Mouse (Mus musculus): ENCODE data around the gene Dock4. TPM values are rescaled to one million over a fixed set of nuclear protein-coding genes. Genes with fewer than 3 reads are reported as not detected.

Dock4 gene
- polyA plus RNA-seq, 1 experiment from 2014 or later = 42.0 TPM

DNA sequence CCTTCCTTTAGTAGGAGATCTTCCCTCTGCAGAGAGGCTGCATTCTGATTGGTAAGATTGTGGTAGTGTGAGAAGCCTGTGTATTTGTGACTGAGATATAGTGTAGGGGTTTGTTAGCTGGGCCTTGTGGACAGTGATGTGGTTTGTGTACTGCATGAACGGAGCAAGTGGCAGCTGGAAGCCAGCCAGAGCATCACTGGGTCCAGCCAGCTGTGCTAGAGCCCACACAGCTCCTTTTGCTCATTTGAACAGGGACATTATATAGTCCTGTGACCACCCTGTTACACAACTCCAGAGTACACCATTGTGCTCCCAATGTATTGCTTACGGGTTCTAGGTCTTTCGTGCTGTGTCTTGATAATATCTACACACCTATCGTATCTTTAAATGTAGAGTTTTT, 22.5 kb downstream of the Dock4 start:
- peak; percentile 15; the same call in 1 of the 2 replicates for ATAC-seq (replicated peaks)
- Histone ChIP-seq H3K4me2 (no peak overlapping the region), H3K4me3 (no peak overlapping the region), H3K36me3 (replicated peaks) (no peaks in the 10 kb centered on the region), H3K4me1 (peaks cover 17% of the 10 kb centered on the region), H3K27me3 (replicated peaks) (no peaks in the 10 kb centered on the region), H3K27ac (no peak overlapping the region), H3K9me3 (no peaks in the 10 kb centered on the region), H3K9ac (no peak overlapping the region)
- WGBS = 89% methylated on average over 4 of the region's 4 CpGs

DNA sequence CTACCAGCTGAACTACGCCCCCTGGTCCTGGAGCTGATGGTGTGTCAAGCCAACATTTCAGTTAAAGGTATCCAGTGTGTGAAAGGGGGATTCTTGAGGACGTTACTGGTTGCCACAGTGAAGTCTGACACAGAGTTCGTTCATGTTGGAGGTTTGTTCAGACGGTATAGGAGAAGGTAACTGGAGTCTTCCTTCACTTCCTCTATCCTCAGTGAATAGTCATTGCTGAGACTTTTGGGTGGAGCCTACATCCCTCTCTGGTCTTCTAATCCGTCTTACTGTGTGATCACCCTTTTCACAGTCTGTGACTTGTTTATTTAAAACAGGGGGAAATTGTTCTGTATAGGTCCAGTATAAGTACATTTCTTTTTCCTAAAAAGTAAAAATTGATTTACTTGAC, 23.3 kb downstream of the Dock4 start:
- ATAC-seq (replicated peaks) = no peak
- Histone ChIP-seq H3K9me3 (no peaks in the 10 kb centered on the region), H3K36me3 (replicated peaks) (no peaks in the 10 kb centered on the region), H3K27me3 (replicated peaks) (no peaks in the 10 kb centered on the region), H3K4me2 (no peak overlapping the region), H3K4me1 (peaks cover 17% of the 10 kb centered on the region), H3K9ac (no peak overlapping the region), H3K27ac (no peak overlapping the region), H3K4me3 (no peak overlapping the region)
- WGBS = 77% methylated on average over 5 of the region's 5 CpGs

DNA sequence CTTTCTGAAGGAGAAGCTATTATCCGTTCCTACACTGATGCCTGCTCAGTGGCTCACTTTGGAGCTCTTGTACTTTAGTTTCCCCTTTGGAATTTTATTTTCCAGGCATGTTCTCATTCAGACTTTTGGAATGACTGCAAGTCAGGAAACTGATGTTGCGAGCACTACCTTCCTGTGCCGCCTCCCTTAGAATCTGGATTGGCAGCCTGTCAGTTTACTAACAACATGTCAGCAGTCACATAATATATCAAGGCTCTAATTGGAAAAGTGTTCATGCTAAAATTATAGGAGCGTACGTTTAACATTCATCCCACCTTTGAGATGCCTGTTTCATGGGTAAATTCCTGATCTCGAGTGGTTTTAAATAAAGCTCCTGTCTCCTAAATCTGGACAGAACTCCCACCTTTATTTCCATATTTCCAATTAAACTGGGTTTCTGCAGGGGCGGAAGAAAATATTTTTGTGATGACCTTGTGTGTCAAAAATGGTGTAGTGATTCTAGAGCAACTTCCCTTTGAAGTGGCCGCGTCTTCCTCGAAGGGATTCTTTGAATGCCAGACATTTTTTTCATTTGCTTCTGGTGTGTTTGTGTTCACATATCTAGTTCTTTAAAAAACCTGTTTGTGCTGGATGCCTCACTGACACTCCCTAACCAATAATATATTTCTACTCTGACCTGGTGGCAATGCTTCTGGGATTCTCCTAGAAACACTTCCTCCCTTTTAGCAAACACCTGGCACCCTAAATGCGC, 26.1 kb downstream of the Dock4 start:
- H3K27ac ChIP-seq = no peak overlapping the region
- no peak overlapping the region for H3K9ac ChIP-seq
- peaks cover 19% of the 10 kb centered on the region for H3K4me1 ChIP-seq
- no peaks in the 10 kb centered on the region for H3K27me3 ChIP-seq (replicated peaks)
- H3K4me3 ChIP-seq = no peak overlapping the region
- H3K9me3 ChIP-seq = no peaks in the 10 kb centered on the region
- H3K4me2 ChIP-seq = peak overlapping the region; percentile 4; the same call in 1 of the 2 replicates
- WGBS = 72% methylated on average over 11 of the region's 11 CpGs
- H3K36me3 ChIP-seq (replicated peaks) = no peaks in the 10 kb centered on the region
- ATAC-seq (replicated peaks) = no peak

DNA sequence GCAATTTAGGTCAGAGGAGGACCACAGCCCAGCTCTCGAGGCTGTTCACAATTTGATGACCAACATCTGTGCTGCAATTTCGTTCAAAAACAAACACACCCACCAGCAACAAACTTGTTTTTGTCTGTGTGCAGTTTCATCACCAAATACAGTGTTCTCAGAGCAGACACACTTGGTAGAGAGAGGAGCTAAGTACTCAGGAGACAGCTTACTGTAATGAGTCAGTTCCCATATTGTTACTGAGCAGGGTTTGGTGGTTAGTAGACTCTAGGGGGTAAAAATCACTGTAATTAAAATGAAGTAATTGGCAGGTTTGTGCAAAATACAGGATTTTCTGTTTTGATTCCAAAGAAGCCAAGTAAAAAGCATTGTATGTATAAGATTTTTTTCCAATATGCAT, 28.0 kb downstream of the Dock4 start:
- Histone ChIP-seq H3K4me3 (no peak overlapping the region), H3K27me3 (replicated peaks) (no peaks in the 10 kb centered on the region), H3K36me3 (replicated peaks) (no peaks in the 10 kb centered on the region), H3K9me3 (no peaks in the 10 kb centered on the region), H3K4me2 (no peak overlapping the region), H3K27ac (no peak overlapping the region), H3K9ac (no peak overlapping the region), H3K4me1 (peaks cover 31% of the 10 kb centered on the region)
- 76% methylated on average over 2 of the region's 2 CpGs for WGBS
- ATAC-seq (replicated peaks) = no peak

DNA sequence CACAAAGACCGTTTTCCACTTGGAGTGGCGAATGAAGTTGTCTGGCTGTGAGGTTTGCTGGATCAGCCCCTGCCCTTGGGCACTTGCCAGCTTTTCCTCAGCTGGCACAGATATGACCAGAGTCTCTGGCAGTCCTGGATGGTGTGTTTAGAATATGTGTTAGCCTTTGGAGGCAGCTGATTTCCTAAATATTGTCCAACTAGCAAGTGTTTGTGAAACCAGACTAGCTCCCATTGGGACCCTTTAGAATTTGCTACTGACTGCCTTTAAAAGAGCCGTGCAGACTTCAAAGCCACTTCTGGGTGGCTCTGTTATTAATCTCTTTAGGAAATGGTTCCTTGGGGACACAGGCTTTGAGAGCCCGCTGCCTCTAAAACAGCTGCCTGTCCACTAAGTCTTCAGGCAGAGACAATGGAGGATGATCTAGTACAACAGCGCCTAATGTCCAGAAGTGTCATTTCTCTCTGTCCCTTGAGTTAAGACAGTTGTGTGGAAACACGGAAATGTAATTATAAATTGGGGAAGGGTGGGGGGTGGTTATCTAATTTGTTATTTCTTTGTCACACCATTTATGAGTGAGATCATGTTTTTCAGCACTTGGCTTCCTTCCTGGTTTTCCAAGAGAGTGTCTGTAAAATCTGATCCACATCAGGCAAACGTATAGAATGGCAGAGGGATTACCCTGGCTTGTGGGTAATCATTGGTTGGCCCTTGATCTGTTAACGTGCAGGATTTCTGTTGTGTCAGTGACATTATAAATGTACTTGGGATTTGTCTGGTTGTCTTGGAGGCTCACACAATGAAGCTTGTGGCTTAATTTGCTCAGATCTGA, 32.1 kb downstream of the Dock4 start:
- Histone ChIP-seq H3K27ac (peak overlapping the region; percentile 5; the same call in 1 of the 2 replicates), H3K4me2 (no peak overlapping the region), H3K4me1 (peaks cover 22% of the 10 kb centered on the region), H3K9me3 (no peaks in the 10 kb centered on the region), H3K9ac (no peak overlapping the region), H3K27me3 (replicated peaks) (no peaks in the 10 kb centered on the region), H3K36me3 (replicated peaks) (no peaks in the 10 kb centered on the region), H3K4me3 (no peak overlapping the region)
- peak; percentile 53; the same call in 1 of the 2 replicates for ATAC-seq (replicated peaks)
- 14% methylated on average over 8 of the region's 8 CpGs for WGBS

DNA sequence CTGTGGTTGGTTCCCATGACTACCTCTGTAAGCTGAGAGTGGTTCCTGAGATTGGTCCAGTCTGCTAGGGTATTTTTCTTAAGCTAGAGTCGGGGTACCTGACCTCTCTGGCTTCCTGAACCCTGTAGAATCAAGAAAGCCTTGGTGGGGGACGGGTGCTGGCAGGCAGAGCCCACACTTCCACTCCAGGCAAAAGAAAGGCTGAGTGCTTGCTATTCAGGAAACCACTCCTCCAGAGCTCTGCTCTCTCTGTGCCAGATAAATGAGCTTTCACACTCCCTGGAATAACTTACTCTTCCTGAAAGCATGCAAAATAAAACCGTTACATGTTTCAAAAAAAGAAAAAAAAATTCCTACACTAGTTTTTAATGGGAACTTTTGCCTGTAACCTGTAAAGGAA, 38.5 kb downstream of the Dock4 start:
- Histone ChIP-seq H3K4me1 (peaks cover 28% of the 10 kb centered on the region), H3K27me3 (replicated peaks) (no peaks in the 10 kb centered on the region), H3K36me3 (replicated peaks) (no peaks in the 10 kb centered on the region), H3K27ac (no peak overlapping the region), H3K4me2 (no peak overlapping the region), H3K9ac (no peak overlapping the region), H3K9me3 (no peaks in the 10 kb centered on the region), H3K4me3 (no peak overlapping the region)
- peak; percentile 46; the same call in 1 of the 2 replicates for ATAC-seq (replicated peaks)
- 11% methylated on average over 3 of the region's 3 CpGs for WGBS

DNA sequence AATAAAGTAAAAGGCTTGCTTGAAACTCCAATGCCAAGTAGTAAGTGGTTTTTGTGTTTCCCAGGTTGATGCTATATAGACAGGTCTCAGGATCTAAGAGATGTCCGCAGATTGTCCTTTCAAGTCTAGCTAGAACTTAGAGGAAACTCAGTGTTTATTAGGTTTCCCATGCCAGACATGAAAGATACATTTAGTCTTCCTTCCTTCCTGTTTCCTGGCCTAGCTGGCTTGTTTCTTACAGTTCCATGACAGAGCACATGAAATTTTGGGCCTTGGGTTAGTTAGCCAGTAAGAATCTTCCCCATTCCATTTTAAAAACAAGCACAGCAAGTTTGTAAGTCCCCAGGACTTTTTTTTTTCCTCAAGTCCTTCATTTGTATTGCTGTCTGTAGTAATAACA, 39.5 kb downstream of the Dock4 start:
- H3K27ac ChIP-seq = no peak overlapping the region
- H3K4me3 ChIP-seq = no peak overlapping the region
- 91% methylated on average over 1 of the region's 1 CpGs for WGBS
- H3K4me2 ChIP-seq = no peak overlapping the region
- no peak for ATAC-seq (replicated peaks)
- H3K9ac ChIP-seq = no peak overlapping the region
- peaks cover 28% of the 10 kb centered on the region for H3K4me1 ChIP-seq
- no peaks in the 10 kb centered on the region for H3K9me3 ChIP-seq
- no peaks in the 10 kb centered on the region for H3K27me3 ChIP-seq (replicated peaks)
- no peaks in the 10 kb centered on the region for H3K36me3 ChIP-seq (replicated peaks)

DNA sequence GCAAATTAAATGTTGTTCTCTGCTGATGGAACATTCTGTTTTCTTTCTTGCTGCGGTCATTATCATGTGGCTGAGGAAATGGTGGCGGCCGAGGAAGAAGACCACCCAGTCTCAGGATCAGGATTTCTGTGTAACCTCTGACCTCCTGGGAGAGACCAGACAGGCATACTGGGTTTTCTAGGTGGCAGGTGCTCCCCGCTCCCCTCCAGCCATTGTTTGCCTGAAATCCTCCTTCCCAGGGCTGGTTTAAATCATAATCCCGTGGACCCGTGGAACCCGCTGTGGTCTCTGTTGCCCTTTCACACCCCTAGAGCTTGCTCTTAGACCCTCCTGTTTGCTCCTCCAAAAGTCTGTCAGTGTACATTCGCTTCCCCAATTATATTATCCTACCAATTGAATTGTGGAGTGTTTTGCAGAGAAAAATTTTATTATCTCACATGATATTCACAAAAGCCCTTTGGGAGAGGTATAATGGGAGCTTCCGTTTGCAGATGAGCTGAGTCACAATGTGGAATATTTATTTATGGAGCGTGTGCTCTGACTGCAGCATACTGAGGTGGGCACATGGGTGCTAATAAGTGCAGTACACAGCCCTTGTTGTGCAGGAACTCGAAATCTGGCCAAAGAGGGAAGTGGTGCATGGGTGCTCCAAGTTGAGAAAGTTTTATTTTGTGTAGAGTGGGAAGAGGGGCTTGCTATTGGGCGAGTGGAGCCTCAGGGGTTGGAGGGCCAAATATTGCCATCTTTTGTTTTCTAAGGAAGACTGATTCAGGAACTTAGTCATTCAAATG, 40.5 kb downstream of the Dock4 start:
- no peak overlapping the region for H3K27ac ChIP-seq
- peaks cover 35% of the 10 kb centered on the region for H3K4me1 ChIP-seq
- no peaks in the 10 kb centered on the region for H3K27me3 ChIP-seq (replicated peaks)
- H3K9ac ChIP-seq = no peak overlapping the region
- H3K4me3 ChIP-seq = no peak overlapping the region
- H3K36me3 ChIP-seq (replicated peaks) = no peaks in the 10 kb centered on the region
- H3K9me3 ChIP-seq = no peaks in the 10 kb centered on the region
- no peak overlapping the region for H3K4me2 ChIP-seq
- WGBS = 37% methylated on average over 12 of the region's 12 CpGs
- no peak for ATAC-seq (replicated peaks)

DNA sequence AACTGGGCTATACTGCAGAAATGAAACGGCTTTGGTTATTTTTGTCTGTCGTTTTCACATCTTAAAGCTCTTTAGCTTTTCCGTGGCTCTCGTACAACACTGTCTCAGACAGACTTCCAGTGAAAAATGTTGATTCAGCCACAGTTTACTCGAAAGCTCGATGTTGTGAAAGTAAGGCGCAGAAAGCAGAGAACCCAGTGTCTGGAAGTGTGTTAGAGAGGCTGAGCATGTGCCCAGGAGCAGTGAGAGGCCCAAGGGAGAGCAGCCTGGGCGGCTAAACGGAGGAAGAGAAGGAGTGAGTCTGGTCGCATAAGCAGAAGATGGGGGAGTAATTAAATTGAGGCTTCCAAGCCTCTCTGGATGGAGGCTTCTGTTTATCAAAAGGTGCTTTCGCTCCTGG, 50.6 kb downstream of the Dock4 start:
- no peak overlapping the region for H3K4me3 ChIP-seq
- no peak overlapping the region for H3K9ac ChIP-seq
- H3K4me2 ChIP-seq = no peak overlapping the region
- 76% methylated on average over 11 of the region's 11 CpGs for WGBS
- H3K9me3 ChIP-seq = no peaks in the 10 kb centered on the region
- no peak for ATAC-seq (replicated peaks)
- H3K27me3 ChIP-seq (replicated peaks) = no peaks in the 10 kb centered on the region
- peaks cover 21% of the 10 kb centered on the region for H3K4me1 ChIP-seq
- H3K36me3 ChIP-seq (replicated peaks) = no peaks in the 10 kb centered on the region
- H3K27ac ChIP-seq = no peak overlapping the region

DNA sequence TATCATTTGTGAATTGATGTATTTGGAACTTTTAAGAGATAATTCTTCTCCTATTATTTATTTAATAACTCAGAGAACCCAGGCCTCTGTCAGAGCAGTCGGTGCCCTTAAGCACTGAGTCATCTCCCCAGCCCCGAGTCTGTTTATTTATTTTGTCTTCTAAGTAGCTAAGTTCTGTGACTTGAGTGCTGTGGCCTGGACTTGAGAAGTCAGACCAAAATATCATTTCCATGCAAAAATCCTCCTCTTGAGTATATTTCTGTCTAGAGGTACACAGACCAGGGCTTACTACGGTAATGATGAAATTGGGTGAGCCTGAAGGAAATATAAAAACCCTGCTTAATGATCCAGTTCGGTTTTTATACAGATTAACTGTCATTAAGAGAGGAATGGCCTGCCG, 52.1 kb downstream of the Dock4 start:
- peaks cover 21% of the 10 kb centered on the region for H3K4me1 ChIP-seq
- WGBS = 69% methylated on average over 5 of the region's 5 CpGs
- no peaks in the 10 kb centered on the region for H3K9me3 ChIP-seq
- H3K27ac ChIP-seq = no peak overlapping the region
- no peak overlapping the region for H3K4me2 ChIP-seq
- ATAC-seq (replicated peaks) = no peak
- no peaks in the 10 kb centered on the region for H3K27me3 ChIP-seq (replicated peaks)
- no peaks in the 10 kb centered on the region for H3K36me3 ChIP-seq (replicated peaks)
- no peak overlapping the region for H3K4me3 ChIP-seq
- no peak overlapping the region for H3K9ac ChIP-seq

DNA sequence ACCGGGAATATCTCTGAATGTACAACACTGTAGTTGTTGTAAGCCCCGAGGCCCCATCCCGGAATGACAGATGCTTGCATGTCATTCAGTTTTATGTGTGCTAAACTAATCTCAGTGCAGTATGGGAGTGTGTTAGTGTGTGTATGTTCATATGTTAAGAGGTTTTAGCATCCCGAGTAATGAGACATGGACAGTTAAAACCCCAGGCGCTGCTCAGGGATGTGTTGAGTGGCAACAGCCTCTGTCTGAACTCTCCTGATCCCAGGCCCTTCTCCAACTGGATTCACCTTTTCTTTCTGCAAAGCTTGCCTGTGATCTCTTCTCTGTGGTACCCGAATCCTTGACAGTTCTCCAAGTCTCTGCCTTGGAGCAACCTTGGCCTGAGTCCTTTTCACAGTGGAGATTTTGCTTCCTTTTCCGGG, 52.5 kb downstream of the Dock4 start:
- no peak; the same call in 1 of the 2 replicates for ATAC-seq (replicated peaks)
- Histone ChIP-seq H3K4me3 (no peak overlapping the region), H3K4me1 (peaks cover 21% of the 10 kb centered on the region), H3K4me2 (no peak overlapping the region), H3K27me3 (replicated peaks) (no peaks in the 10 kb centered on the region), H3K9ac (no peak overlapping the region), H3K27ac (no peak overlapping the region), H3K9me3 (no peaks in the 10 kb centered on the region), H3K36me3 (replicated peaks) (no peaks in the 10 kb centered on the region)
- 72% methylated on average over 7 of the region's 7 CpGs for WGBS

All from midbrain, embryonic 15.5 days (tissue).